Mouse (Mus musculus): ENCODE results near the gene Wdr44.

Gene Wdr44

DNA sequence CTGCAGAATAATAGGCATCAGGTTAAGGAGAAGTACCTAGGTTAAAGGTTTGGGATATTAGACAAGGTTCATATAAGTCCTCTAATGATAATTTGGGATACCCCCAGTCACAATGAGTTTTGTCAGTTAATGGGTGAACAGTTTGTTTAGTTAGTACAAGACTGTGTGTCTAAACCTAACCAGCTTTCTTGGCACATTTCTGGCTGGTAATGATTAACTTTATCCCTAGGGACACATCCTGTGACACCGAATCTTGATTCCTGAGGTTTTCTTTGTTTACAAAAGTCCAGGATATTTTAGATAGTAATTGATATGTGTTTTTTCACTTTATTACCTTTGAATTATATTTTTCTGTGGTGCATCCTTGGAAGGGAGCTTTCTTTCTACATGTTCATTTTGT is 148.1 kb downstream of the Wdr44 start:
- no peak for DNase-seq (ENCODE audit: low read depth, low spot score)

All from retina, adult 2 months (tissue).